Mouse (Mus musculus) heart, postnatal 14 days (tissue): ENCODE results near the gene Nmur1. TPM values are rescaled to one million over a fixed set of nuclear protein-coding genes. Genes with fewer than 3 reads are reported as not detected.

Experiments used
- DNase-seq, 2 experiments: peaks; one replicate each; pipeline ENCODE4 v3.0.0; 2021 to 2022
- intact Hi-C: fragments of 180-260 bp; cut with DNase I; formaldehyde crosslinking; loops from one replicate; pipeline ENCODE4 v1.15.1; 2025
- total RNA-seq, 2 experiments: library from RNA; stranded (reverse); gene quantifications; 2 replicates each; pipeline ENCODE4 v1.2.3; 2021

Gene Nmur1
- total RNA-seq, 2 experiments from 2014 or later, result not detected

- intact Hi-C loops, result no loop called here
- DNase-seq, result peak; percentile 90 to 92
Observed at GRCm38 (mm10) chr1:86441980-86442831, 16.2 kb upstream of the Nmur1 start.

GRCm38 (mm10) chr1:86441724-86441979, 15.6 kb upstream of the Nmur1 start:
- DNase-seq, result no peak
- intact Hi-C loops, result no loop called here

DNA sequence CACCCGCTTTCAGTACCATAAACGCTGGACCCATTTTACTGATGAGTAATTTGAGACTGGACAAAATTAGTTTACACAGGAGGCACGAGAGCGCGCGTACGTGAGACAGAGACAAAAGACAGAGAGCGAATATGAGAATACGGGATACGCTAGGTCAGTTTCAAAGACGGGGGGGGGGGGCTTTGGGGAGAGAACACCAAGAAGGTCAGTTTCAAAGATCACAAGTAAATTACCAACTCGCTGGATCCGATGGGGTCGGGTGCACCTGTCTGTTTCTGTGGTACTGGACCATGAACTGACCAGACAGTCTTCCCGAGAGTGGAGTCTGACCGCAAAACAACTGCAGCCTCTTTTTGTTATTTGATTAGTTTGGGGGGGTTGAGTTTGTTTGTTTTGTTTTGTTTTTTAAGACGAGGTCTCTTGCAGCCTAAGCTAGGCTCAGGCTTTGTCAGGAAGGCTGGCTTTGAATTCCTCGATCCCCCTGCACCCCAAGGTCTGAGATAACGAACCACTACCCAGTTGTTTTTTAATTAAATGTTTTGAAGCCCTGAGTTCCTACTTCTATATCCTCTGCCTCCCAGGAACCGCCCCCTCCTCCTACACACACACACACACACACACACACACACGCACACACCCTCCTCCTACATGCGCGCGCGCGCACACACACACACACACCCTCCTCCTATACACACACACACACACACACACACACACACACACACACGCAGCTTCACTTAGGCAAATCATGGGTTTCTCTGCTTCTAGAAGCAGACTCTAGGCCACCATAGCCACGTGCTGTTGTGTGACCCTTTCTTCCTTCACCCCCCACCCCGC, 15.1 kb upstream of the Nmur1 start:
- DNase-seq, result peak; percentile 54 to 60

GRCm38 (mm10) chr1:86440171-86440886, 14.3 kb upstream of the Nmur1 start:
- DNase-seq, result peak; percentile 93 to 96
- intact Hi-C loops, result loop anchor here (1.0 kb wide), 1 partner anchor 60 kb away; no protein-coding TSS in a partner anchor

More for the DNA sequence above, 15.1 kb upstream of the Nmur1 start:
- intact Hi-C loops, result loop anchor here (1.0 kb wide), 1 partner anchor 59 kb away; no protein-coding TSS in a partner anchor

DNA sequence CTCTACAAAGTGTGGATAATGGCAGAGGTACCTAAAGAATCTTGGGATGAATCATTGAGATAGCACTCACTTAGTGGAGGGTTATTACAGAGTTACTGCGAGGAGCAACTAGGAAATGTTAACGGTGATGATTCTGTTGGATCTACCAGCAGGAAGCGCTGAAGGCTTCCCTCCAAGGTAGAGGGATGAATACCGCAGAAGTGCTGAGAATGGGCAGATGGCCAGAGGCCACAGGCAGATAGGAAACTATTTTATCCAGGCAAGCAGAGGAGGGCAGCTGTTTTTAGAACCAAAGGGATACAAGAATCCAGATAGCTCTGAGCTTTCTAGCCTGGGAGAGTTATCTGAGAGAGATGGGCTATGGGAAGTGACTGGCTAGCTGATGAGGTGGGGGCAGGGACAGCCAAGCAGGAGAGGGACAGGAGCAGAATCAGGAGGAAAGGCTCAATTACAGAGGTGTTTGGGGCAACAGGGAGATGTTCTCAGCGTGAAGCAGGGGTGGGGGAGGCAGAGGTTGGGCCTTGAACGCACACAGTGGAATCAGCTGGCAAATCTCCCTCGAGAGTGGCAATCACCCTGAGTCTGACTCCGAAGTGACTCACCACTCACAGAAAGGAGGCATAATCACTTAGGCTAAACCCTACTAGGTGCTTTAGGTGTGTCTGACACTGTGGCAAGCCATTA, 13.6 kb upstream of the Nmur1 start:
- peak; percentile 36 to 41 for DNase-seq
- intact Hi-C loops, result loop anchor here (1.0 kb wide), 2 partner anchors 61 to 93 kb away; no protein-coding TSS in a partner anchor

- intact Hi-C loops, result no loop called here
- no peak for DNase-seq
Observed at GRCm38 (mm10) chr1:86438501-86438900, 12.5 kb upstream of the Nmur1 start.

DNA sequence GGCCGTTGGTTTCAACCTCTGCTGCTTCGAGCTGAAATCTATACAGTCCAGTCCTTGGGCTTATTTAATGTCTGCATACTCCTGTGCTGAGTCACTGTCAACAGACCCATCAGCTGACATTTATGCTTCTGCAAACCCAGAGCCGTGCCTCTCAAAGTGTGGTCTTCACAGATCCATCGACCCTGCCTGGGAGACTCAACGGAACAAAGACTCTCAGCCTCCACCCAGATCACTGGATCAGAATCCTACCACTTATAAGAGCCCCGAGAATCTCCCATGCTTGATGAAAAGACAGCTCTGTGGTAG, 11.9 kb upstream of the Nmur1 start:
- DNase-seq, result no peak
- intact Hi-C loops, result no loop called here

- intact Hi-C loops, result no loop called here
- no peak for DNase-seq
Observed at GRCm38 (mm10) chr1:86437219-86438013, 11.4 kb upstream of the Nmur1 start.

- peak; percentile 70 to 75 for DNase-seq
- intact Hi-C loops, result no loop called here
Observed at GRCm38 (mm10) chr1:86435302-86435821, 9.3 kb upstream of the Nmur1 start.

- intact Hi-C loops, result no loop called here
- peak; percentile 99 for DNase-seq
Observed at GRCm38 (mm10) chr1:86434439-86435201, 8.6 kb upstream of the Nmur1 start.

DNA sequence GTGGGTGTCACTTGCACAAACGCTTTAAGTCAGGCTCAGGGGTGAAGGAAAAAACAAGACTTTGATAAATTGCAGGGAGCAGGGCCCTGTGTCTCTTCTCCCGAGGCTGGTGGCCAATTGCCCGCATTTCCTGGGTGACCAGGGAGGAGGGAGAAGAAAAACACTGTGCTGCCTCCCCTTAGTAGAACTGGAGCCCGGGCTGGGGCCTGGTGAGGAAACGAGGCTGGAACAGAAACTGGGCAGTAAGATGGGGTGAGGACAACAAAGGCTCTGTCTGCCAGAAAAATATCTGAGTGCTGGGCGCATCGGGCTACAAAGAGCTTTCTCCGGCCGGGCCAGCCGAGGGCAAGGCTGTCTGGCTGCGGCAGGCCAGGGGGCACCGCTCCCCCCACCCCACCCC, 8.0 kb upstream of the Nmur1 start:
- intact Hi-C loops, result no loop called here
- peak; percentile 69 to 74 for DNase-seq

DNA sequence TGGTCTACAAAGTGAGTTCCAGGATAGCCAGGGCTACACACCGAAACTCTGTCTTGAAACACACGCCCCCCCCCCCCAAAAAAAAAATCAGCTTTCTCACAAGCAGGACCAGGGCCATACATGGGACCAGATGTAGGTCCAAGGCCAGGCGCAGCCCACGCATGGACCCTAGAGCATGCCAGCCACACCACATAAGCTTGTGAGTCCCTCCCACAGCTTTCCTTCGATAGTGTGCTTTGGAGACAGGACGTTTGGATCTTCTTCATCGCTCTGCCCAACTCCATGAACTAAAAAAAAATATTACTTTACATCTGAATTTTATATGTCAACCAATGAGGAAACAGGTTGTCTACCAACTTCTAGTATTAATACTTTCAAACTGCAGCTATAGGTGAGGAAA, 7.3 kb upstream of the Nmur1 start:
- intact Hi-C loops, result no loop called here
- no peak for DNase-seq

GRCm38 (mm10) chr1:86432778-86433177, 6.8 kb upstream of the Nmur1 start:
- intact Hi-C loops, result no loop called here
- no peak for DNase-seq

GRCm38 (mm10) chr1:86430056-86430455, 4.0 kb upstream of the Nmur1 start:
- DNase-seq, result peak; percentile 76 to 84
- intact Hi-C loops, result loop anchor here (1.0 kb wide), 1 partner anchor 59 kb away; no protein-coding TSS in a partner anchor

DNA sequence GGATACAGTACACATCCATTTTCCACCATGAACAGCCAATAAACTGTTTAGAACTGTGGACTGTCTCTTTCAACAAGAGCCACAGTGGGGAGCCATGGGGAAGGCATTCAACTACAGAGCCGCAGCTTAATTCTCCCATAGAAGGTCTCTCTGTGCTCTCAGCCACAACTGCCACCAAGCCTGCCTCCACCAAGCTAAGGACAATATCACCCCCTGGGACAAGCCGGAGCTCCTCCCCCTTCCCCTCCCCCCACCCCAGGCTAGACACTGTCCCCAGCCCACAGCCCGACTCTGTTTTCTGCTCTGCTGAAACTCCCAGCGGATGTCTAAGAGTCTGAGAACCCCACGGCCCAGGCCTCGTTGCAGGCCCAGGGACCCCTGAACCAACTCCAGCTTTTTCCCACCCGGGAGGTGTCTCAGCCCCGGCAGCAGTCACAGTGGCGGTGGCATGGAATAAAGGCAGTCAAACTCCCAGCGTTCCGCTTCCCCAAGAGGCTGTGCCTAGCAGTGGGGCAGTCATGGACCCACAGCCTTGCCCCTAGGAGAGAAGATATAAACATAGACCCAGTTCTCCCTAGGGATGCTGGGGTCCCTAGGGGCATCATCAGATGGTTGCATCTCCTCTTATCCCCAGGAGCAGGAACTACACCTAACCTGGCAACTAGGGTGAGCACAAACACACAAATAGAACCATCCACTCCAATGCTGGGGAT, 1.0 kb downstream of the Nmur1 start:
- DNase-seq, result no peak
- intact Hi-C loops, result loop anchor here (5.0 kb wide), 1 partner anchor 38 kb away; no protein-coding TSS in a partner anchor

GRCm38 (mm10) chr1:86424336-86424735, 1.7 kb downstream of the Nmur1 start:
- no peak for DNase-seq
- intact Hi-C loops, result no loop called here

GRCm38 (mm10) chr1:86423879-86424278, 2.1 kb downstream of the Nmur1 start:
- intact Hi-C loops, result no loop called here
- DNase-seq, result no peak

- intact Hi-C loops, result no loop called here
- peak in 1 of 2 experiments; percentile 41 for DNase-seq
Observed at GRCm38 (mm10) chr1:86421007-86421406, 5.0 kb downstream of the Nmur1 start.
